Mouse (Mus musculus): ENCODE measurements around the gene Tagln3. TPM values are rescaled to one million over a fixed set of nuclear protein-coding genes. Genes with fewer than 3 reads are reported as not detected.

Tagln3 gene
- total and polyA plus RNA-seq, 2 experiments, result 0.43 to 0.55 TPM

DNA sequence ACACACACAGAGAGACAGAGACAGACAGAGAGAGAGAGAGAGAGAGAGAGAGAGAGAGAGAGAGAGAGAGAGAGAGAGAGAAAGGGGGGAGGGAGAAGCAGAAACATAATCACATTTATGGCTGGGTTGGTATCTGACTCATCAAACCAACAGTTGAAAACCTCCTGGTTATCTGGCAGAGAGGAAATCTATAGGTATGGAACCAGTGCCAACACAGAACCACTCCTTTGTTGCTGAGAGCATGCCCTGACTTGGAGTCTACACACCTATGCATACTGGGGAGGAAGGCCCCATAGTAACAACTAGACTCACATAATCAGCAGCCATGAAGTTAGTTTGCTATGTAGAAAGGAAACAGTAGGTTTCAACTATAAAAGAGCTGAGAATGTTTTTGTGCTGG lies 62.0 kb downstream of the Tagln3 start:
- TF ChIP-seq CTCF (IDR thresholded peaks at IDR 0.05; ENCODE audit: low read depth, low read length), result no peak
- TF ChIP-seq POLR2A (IDR thresholded peaks at IDR 0.05; ENCODE audit: extremely low read depth, insufficient read depth, low read length), result no peak
- H3K9ac ChIP-seq (ENCODE audit: low read depth, low read length), result no peak overlapping the region
- H3K36me3 ChIP-seq (ENCODE audit: control insufficient read depth, insufficient read depth, low read length), result no peaks in the 10 kb centered on the region
- H3K4me1 ChIP-seq (ENCODE audit: control insufficient read depth, insufficient read depth, low read length), result no peaks in the 10 kb centered on the region
- no peak for DNase-seq (ENCODE audit: extremely low read depth, low read depth, low spot score)
- no peaks in the 10 kb centered on the region for H3K27me3 ChIP-seq (ENCODE audit: control insufficient read depth, insufficient read depth, low read length)
- H3K4me3 ChIP-seq (ENCODE audit: insufficient read depth, low read depth, low read length), result no peak overlapping the region
- no peak overlapping the region for H3K27ac ChIP-seq (replicated peaks; ENCODE audit: insufficient read depth, low read depth, low read length)
- no peaks in the 10 kb centered on the region for H3K79me2 ChIP-seq (ENCODE audit: control insufficient read depth, insufficient read depth, low read length)

Other genes starting within 250 kb of the Tagln3 start
- 0.46 and 0.74 TPM in 2 replicates for gene Gm609, start 231.6 kb downstream of the Tagln3 start, total RNA-seq (2014; rRNA removed)
- gene Gm609, start 231.6 kb downstream of the Tagln3 start, polyA plus RNA-seq (2012; rRNA removed), result 0.04 and 0.07 TPM in 2 replicates
- gene Gm17783, start 192.6 kb downstream of the Tagln3 start, total RNA-seq (2014; rRNA removed), result not detected in 2 replicates
- not detected in 2 replicates for gene Gm17783, start 192.6 kb downstream of the Tagln3 start, polyA plus RNA-seq (2012; rRNA removed)
- not detected in 2 replicates for gene Slc9c1, start 189.3 kb downstream of the Tagln3 start, total RNA-seq (2014; rRNA removed)
- gene Slc9c1, start 189.3 kb downstream of the Tagln3 start, polyA plus RNA-seq (2012; rRNA removed), result not detected in 2 replicates
- 0.09 and 0.20 TPM in 2 replicates for gene Gcsam, start 114.2 kb downstream of the Tagln3 start, total RNA-seq (2014; rRNA removed)
- gene Gcsam, start 114.2 kb downstream of the Tagln3 start, polyA plus RNA-seq (2012; rRNA removed), result 0.05 and 0.15 TPM in 2 replicates
- gene BC016579, start 70.5 kb downstream of the Tagln3 start, total RNA-seq (2014; rRNA removed), result 0.13 and 0.18 TPM in 2 replicates
- gene BC016579, start 70.5 kb downstream of the Tagln3 start, polyA plus RNA-seq (2012; rRNA removed), result 0.04 TPM in 1 of 2 replicates, not detected in the other
- gene Tmprss7, start 30.9 kb downstream of the Tagln3 start, total RNA-seq (2014; rRNA removed), result under 0.01 and 0.07 TPM in 2 replicates
- 0.04 TPM in 1 of 2 replicates, not detected in the other for gene Tmprss7, start 30.9 kb downstream of the Tagln3 start, polyA plus RNA-seq (2012; rRNA removed)
- gene Abhd10, start 18.3 kb upstream of the Tagln3 start, total RNA-seq (2014; rRNA removed), result 4.6 and 7.2 TPM in 2 replicates
- gene Abhd10, start 18.3 kb upstream of the Tagln3 start, polyA plus RNA-seq (2012; rRNA removed), result 2.5 and 5.1 TPM in 2 replicates
- 51.2 and 58.3 TPM in 2 replicates for gene Phldb2, start 229.0 kb upstream of the Tagln3 start, total RNA-seq (2014; rRNA removed)
- gene Phldb2, start 229.0 kb upstream of the Tagln3 start, polyA plus RNA-seq (2012; rRNA removed), result 19.1 and 20.0 TPM in 2 replicates